Mouse (Mus musculus) intestine, postnatal 0 days (tissue): ENCODE results near the gene Gpr84. TPM values are rescaled to one million over a fixed set of nuclear protein-coding genes. Genes with fewer than 3 reads are reported as not detected.

Source experiments
- ATAC-seq: fragments of 200-750 bp; cut with Nextera tagmentation; 2 replicates; pipeline ENCODE4 v1.8.0; 2017; ENCODE audit warnings: mild to moderate bottlenecking, moderate TSS enrichment, moderate library complexity
- H3K27ac ChIP-seq: fragments of 300-500 bp; sonication (generic); 2 replicates; pipeline ENCODE4 v1.5.1; 2014; ENCODE audit warnings: mild to moderate bottlenecking, low read depth, low read length, moderate library complexity
- H3K27me3 ChIP-seq: fragments of 300-500 bp; sonication (generic); replicated peaks from 2 replicates; pipeline ENCODE4 v1.6.1; 2014; ENCODE audit warnings: low read length, mixed read lengths; ENCODE audit not compliant: control insufficient read depth, insufficient read depth
- H3K36me3 ChIP-seq: fragments of 300-500 bp; sonication (generic); 2 replicates; pipeline ENCODE4 v1.6.1; 2014; ENCODE audit warnings: mild to moderate bottlenecking, moderate library complexity; ENCODE audit not compliant: control insufficient read depth, insufficient read depth
- H3K4me1 ChIP-seq: fragments of 300-500 bp; sonication (generic); replicated peaks from 2 replicates; pipeline ENCODE4 v1.6.1; 2014; ENCODE audit warnings: antibody characterized with exemption, low read length, mixed read lengths; ENCODE audit not compliant: control insufficient read depth, insufficient read depth
- H3K4me2 ChIP-seq: fragments of 300-500 bp; sonication (generic); replicated peaks from 2 replicates; pipeline ENCODE4 v1.6.1; 2014; ENCODE audit warnings: low read depth, mild to moderate bottlenecking, moderate library complexity
- H3K4me3 ChIP-seq: fragments of 300-500 bp; sonication (generic); 2 replicates; pipeline ENCODE4 v1.5.1; 2014; ENCODE audit warnings: low read depth, low read length
- H3K9ac ChIP-seq: fragments of 300-500 bp; sonication (generic); 2 replicates; pipeline ENCODE4 v1.6.1; 2014; ENCODE audit warnings: mild to moderate bottlenecking, low read depth, low read length
- H3K9me3 ChIP-seq: fragments of 300-500 bp; sonication (generic); 2 replicates; pipeline ENCODE4 v1.6.1; 2016; ENCODE audit warnings: mixed run types; ENCODE audit not compliant: control insufficient read depth
- CTCF ChIP-seq: sonication (generic); IDR thresholded peaks from 2 replicates; pipeline ENCODE4 v1.5.1; 2016; ENCODE audit warnings: low read depth, mild to moderate bottlenecking, control low read depth, antibody characterized with exemption, moderate library complexity
- WGBS: fragments of 180-500 bp; shearing (Covaris S2); extraction: QIAGEN DNeasy Blood & Tissue Kit; methylation state at CpG from one replicate; pipeline ENCODE4 v1.1.7; 2014; 5-methylcytosine and 5-hydroxymethylcytosine counted together
- polyA plus RNA-seq: library from polyadenylated mRNA; unstranded; fragments of >200 nt; fragmentation: Nextera tagmentation; extraction: Ambion mirVana; gene quantifications from 2 replicates; pipeline ENCODE4 v1.2.1, GENCODE M21; 2015

Gpr84 gene
- polyA plus RNA-seq, 1 experiment from 2014 or later: not detected

GRCm38 (mm10) chr15:103308876-103309580, 1.4 kb downstream of the Gpr84 start:
- Histone ChIP-seq H3K36me3 (no peaks in the 10 kb centered on the region), H3K9ac (no peak overlapping the region), H3K27me3 (0 out of 2 replicates have a peak, but pooled peaks cover 2% of the 10 kb centered on the region), H3K9me3 (no peaks in the 10 kb centered on the region), H3K27ac (no peak overlapping the region), H3K4me1 (peaks cover 13% of the 10 kb centered on the region; the same call in 1 of the 2 replicates), H3K4me2 (peak overlapping the region; percentile 45), H3K4me3 (no peak overlapping the region)
- TF ChIP-seq CTCF: no peak
- 69% methylated on average over 26 of the region's 26 CpGs for WGBS
- no peak for ATAC-seq

- no peak overlapping the region for H3K9ac ChIP-seq
- H3K4me2 ChIP-seq: peak overlapping the region; percentile 45
- no peak for ATAC-seq
- peaks cover 13% of the 10 kb centered on the region; the same call in 1 of the 2 replicates for H3K4me1 ChIP-seq
- H3K4me3 ChIP-seq: no peak overlapping the region
- 33% methylated on average over 28 of the region's 28 CpGs for WGBS
- no peaks in the 10 kb centered on the region for H3K9me3 ChIP-seq
- H3K36me3 ChIP-seq: no peaks in the 10 kb centered on the region
- TF ChIP-seq CTCF: peak; percentile 65
- H3K27me3 ChIP-seq: 0 out of 2 replicates have a peak, but pooled peaks cover 2% of the 10 kb centered on the region
- H3K27ac ChIP-seq: no peak overlapping the region
Observed at GRCm38 (mm10) chr15:103308056-103308875, 2.1 kb downstream of the Gpr84 start.

- Histone ChIP-seq H3K36me3 (no peaks in the 10 kb centered on the region), H3K27ac (peak overlapping the region; percentile 96), H3K9ac (no peak overlapping the region; the same call in 1 of the 2 replicates), H3K4me2 (peak overlapping the region; percentile 50; the same call in 1 of the 2 replicates), H3K27me3 (0 out of 2 replicates have a peak, but pooled peaks cover 2% of the 10 kb centered on the region), H3K4me1 (peaks cover 14% of the 10 kb centered on the region), H3K9me3 (no peaks in the 10 kb centered on the region), H3K4me3 (no peak overlapping the region)
- no peak for ATAC-seq
- WGBS: 1% methylated on average over 7 of the region's 7 CpGs
- peak; percentile 98 for TF ChIP-seq CTCF
Observed at GRCm38 (mm10) chr15:103307125-103307524, 3.3 kb downstream of the Gpr84 start.

GRCm38 (mm10) chr15:103305792-103306645, 4.4 kb downstream of the Gpr84 start:
- Histone ChIP-seq H3K4me1 (peaks cover 16% of the 10 kb centered on the region), H3K27ac (peak overlapping the region; percentile 96), H3K4me3 (peak overlapping the region; percentile 58), H3K4me2 (peak overlapping the region; percentile 85), H3K36me3 (no peaks in the 10 kb centered on the region), H3K27me3 (0 out of 2 replicates have a peak, but pooled peaks cover 2% of the 10 kb centered on the region), H3K9ac (peak overlapping the region; percentile 54), H3K9me3 (no peaks in the 10 kb centered on the region)
- WGBS: 17% methylated on average over 8 of the region's 8 CpGs
- TF ChIP-seq CTCF: no peak
- peak; percentile 70 for ATAC-seq

- TF ChIP-seq CTCF: no peak
- peak; percentile 90 for ATAC-seq
- under 1% methylated on average over 69 of the region's 71 CpGs for WGBS
- peak overlapping the region; percentile 58 for H3K4me3 ChIP-seq
- H3K27ac ChIP-seq: peak overlapping the region; percentile 96
- H3K36me3 ChIP-seq: 0 out of 2 replicates have a peak, but pooled peaks cover 5% of the 10 kb centered on the region
- H3K9ac ChIP-seq: peak overlapping the region; percentile 58
- H3K27me3 ChIP-seq: 0 out of 2 replicates have a peak, but pooled peaks cover 2% of the 10 kb centered on the region
- H3K9me3 ChIP-seq: no peaks in the 10 kb centered on the region
- peaks cover 16% of the 10 kb centered on the region for H3K4me1 ChIP-seq
- H3K4me2 ChIP-seq: peak overlapping the region; percentile 85
Observed at GRCm38 (mm10) chr15:103305070-103305678, 5.2 kb downstream of the Gpr84 start.
